Mouse (Mus musculus) lung, adult 2 months (tissue): ENCODE measurements around the gene Rbbp8nl.

Source experiments
- CTCF ChIP-seq: fragments of 200-500 bp; IDR thresholded peaks from 2 replicates; pipeline ENCODE4 v1.5.1; 2011; ENCODE audit warnings: mild to moderate bottlenecking, low read length, control low read depth; ENCODE audit not compliant: insufficient read depth
- POLR2A ChIP-seq: fragments of 200-500 bp; IDR thresholded peaks from 2 replicates; pipeline ENCODE4 v1.6.1; 2011; ENCODE audit warnings: low read depth, mild to moderate bottlenecking, control low read depth, low read length, borderline replicate concordance; ENCODE audit errors: extremely low read depth

DNA sequence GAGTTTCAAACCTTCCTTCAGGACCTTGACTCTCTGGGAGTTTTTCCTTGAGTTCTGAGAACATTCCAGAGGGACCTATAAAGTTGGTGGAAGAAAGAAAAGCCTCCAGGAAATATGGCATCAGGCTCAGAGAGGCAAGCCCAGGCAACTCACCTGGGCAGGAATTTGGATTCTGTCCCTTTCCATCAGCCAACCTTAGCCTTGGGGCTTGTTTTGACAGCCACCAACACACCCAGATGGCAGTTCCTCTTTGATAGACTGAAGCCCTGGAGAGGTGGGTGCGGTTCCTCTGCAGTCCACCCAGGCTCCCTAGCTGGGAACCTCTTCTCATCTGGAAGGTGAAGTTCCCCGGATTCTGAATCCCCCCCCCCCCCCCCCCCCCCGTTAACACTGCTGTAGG is 53.2 kb downstream of the Rbbp8nl start:
- no peak for TF ChIP-seq CTCF
- no peak for TF ChIP-seq POLR2A
